Mouse (Mus musculus) liver, adult 2 months (tissue): ENCODE data around the gene Atxn7l3. TPM values are rescaled to one million over a fixed set of nuclear protein-coding genes. Genes with fewer than 3 reads are reported as not detected.

Source experiments
- DNase-seq: peaks from one replicate; pipeline ENCODE4 v3.0.0-alpha.2; 2011; ENCODE audit warnings: low read depth, low spot score; ENCODE audit errors: extremely low read depth
- H3K27ac ChIP-seq: fragments of 200-500 bp; replicated peaks from 2 replicates; pipeline ENCODE4 v1.5.1; 2012; ENCODE audit warnings: low read depth, mild to moderate bottlenecking, control low read depth, inconsistent platforms, low read length; ENCODE audit not compliant: insufficient read depth
- H3K27me3 ChIP-seq: fragments of 200-500 bp; 2 replicates; pipeline ENCODE4 v1.6.1; 2012; ENCODE audit warnings: mild to moderate bottlenecking, moderate library complexity, low read length, inconsistent platforms; ENCODE audit not compliant: control insufficient read depth, insufficient read depth
- H3K36me3 ChIP-seq: fragments of 200-500 bp; 2 replicates; pipeline ENCODE4 v1.6.1; 2012; ENCODE audit warnings: low read length, inconsistent platforms; ENCODE audit not compliant: control insufficient read depth, insufficient read depth
- H3K4me1 ChIP-seq: fragments of 200-500 bp; 2 replicates; pipeline ENCODE4 v1.6.1; 2011; ENCODE audit warnings: low read length; ENCODE audit not compliant: control insufficient read depth, insufficient read depth
- H3K4me3 ChIP-seq: fragments of 200-500 bp; 2 replicates; pipeline ENCODE4 v1.5.1; 2011; ENCODE audit warnings: low read depth, mild to moderate bottlenecking, control low read depth, low read length, moderate library complexity; ENCODE audit not compliant: insufficient read depth
- H3K79me2 ChIP-seq: fragments of 200-500 bp; 2 replicates; pipeline ENCODE4 v1.6.1; 2012; ENCODE audit warnings: inconsistent platforms, mild to moderate bottlenecking, low read length, moderate library complexity; ENCODE audit not compliant: control insufficient read depth, insufficient read depth
- H3K9ac ChIP-seq: fragments of 200-500 bp; 2 replicates; pipeline ENCODE4 v1.6.1; 2012; ENCODE audit warnings: low read depth, mild to moderate bottlenecking, control low read depth, inconsistent platforms, low read length
- CTCF ChIP-seq: fragments of 200-500 bp; IDR thresholded peaks from 2 replicates; pipeline ENCODE4 v1.5.1; 2011; ENCODE audit warnings: low read depth, low read length, control low read depth
- POLR2A ChIP-seq: fragments of 200-500 bp; IDR thresholded peaks from 2 replicates; pipeline ENCODE4 v1.6.1; 2011; ENCODE audit warnings: low read length, control low read depth; ENCODE audit not compliant: insufficient read depth; ENCODE audit errors: extremely low read depth
- WGBS: fragments of 180-500 bp; shearing (Covaris S2); methylation state at CpG from one replicate; pipeline ENCODE4 v1.1.7; 2018; 5-methylcytosine and 5-hydroxymethylcytosine counted together
- polyA plus RNA-seq: library from polyadenylated mRNA; depleted of rRNA; stranded (reverse); fragments of >200 nt; gene quantifications from 2 replicates; pipeline ENCODE4 v1.2.3, GENCODE M21; 2012
- total RNA-seq: library from RNA; depleted of rRNA; stranded (reverse); fragments of >200 nt; gene quantifications from 2 replicates; pipeline ENCODE4 v1.2.3, GENCODE M21; 2014

Gene Atxn7l3
- total and polyA plus RNA-seq, 2 experiments, result 7.1 to 20.6 TPM

DNA sequence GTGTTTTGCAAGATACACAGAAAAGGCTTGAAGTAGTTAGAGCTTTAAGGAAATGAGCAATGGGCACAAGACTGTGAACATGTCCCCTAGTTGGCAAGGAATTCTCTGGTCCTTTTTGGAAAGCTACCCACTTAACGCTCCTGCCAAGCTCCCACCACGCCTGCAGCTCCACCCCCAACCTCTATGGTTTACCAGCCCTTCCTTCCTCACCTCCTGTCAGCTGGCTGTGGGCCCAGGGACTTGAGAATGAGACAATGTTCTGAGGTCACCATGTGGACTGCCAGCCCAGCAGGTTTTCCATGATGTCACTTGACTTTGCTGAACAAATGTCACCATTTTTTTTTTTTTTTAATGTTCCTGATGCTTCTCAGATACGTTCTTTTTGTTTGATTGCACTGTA lies 42.1 kb upstream of the Atxn7l3 start:
- DNase-seq, result peak; percentile 53
- H3K79me2 ChIP-seq, result no peaks in the 10 kb centered on the region
- no peak overlapping the region for H3K27ac ChIP-seq
- TF ChIP-seq CTCF, result no peak
- no peak for TF ChIP-seq POLR2A
- H3K36me3 ChIP-seq, result no peaks in the 10 kb centered on the region
- no peaks in the 10 kb centered on the region for H3K27me3 ChIP-seq
- 36% methylated on average over 3 of the region's 3 CpGs for WGBS
- no peak overlapping the region for H3K9ac ChIP-seq
- no peak overlapping the region for H3K4me3 ChIP-seq
- H3K4me1 ChIP-seq, result no peaks in the 10 kb centered on the region

DNA sequence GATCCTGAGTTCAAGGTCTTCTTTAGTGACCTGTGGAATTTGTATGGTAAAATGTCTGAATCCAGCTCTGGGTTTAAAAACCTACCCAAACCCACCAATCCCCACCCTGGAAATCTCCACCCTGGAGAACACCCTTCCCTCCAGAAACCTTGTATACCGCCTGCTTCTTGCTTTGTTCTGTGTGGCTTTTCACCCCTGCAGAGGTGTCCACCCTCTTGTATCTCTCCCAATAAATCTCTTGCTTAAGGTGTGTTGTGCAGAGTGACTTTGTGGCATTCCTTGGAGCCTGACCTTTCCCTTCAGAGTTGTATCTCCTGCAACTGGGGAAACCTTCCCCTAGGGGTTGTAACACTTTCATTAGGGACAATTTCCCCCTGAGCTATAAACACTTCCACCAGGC lies 41.5 kb upstream of the Atxn7l3 start:
- TF ChIP-seq CTCF (no peak), POLR2A (no peak)
- H3K9ac ChIP-seq, result no peak overlapping the region
- no peaks in the 10 kb centered on the region for H3K79me2 ChIP-seq
- H3K27ac ChIP-seq, result no peak overlapping the region
- H3K4me3 ChIP-seq, result no peak overlapping the region
- no peaks in the 10 kb centered on the region for H3K27me3 ChIP-seq
- 100% methylated on average over 1 of the region's 1 CpGs for WGBS
- H3K4me1 ChIP-seq, result no peaks in the 10 kb centered on the region
- H3K36me3 ChIP-seq, result no peaks in the 10 kb centered on the region
- DNase-seq, result no peak

DNA sequence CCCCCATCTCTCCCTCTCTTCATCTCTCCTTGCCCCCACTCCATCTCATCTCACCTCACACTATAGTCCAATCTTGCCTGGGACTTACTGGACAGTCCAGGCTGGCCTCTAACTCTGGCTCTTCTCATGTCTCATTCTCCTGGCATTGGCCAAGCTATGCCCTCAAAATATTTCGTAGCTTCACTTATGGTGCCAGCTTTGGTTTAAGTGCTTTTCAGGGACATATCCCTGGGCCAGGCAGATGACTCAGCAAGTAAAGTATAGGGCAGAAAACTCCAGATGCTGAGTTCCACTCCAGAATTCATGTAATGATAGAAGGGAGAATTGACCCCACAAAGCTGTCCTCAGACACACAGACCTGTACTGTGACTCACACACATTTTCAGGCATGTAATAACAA lies 39.8 kb upstream of the Atxn7l3 start:
- TF ChIP-seq POLR2A (no peak), CTCF (no peak)
- WGBS, result 75% methylated on average over 1 of the region's 1 CpGs
- Histone ChIP-seq H3K4me1 (no peaks in the 10 kb centered on the region), H3K36me3 (no peaks in the 10 kb centered on the region), H3K27ac (no peak overlapping the region), H3K27me3 (no peaks in the 10 kb centered on the region), H3K9ac (no peak overlapping the region), H3K4me3 (no peak overlapping the region), H3K79me2 (no peaks in the 10 kb centered on the region)
- no peak for DNase-seq

DNA sequence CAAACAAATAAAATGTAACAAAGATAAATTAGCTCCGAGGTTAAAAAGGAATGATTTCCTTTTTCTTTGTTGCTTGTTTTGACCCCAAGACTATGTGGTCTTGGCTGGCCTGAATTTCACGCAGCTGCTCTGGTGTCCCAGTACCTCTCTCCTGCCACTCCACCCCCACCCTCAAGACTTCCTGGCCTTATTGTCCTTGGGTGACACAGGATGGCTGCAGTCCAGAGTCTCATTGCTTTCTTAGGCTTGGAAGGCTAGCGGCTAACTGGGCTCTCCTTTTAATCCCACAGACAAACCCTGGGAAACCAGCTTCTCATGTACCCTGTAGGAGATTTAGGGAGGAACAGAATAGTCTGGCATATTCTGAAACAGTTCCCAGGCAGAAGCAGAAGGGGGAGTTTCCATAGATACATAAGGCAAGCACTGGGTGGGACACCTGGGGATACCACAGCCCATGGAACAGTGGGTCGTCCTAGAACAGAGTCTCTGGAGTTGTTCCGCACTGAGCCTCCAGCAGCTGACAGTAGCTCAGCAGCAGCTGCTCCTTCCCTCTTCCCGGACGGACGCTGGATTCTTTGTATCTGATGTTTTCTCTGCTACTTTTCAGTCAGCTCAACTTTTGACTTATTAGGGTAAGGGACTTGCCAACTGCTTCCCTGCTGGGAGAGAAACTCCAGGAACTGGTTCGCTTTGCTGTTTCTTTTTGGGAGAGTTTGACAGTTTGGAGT lies 38.7 kb upstream of the Atxn7l3 start:
- 62% methylated on average over 9 of the region's 9 CpGs for WGBS
- H3K9ac ChIP-seq, result no peak overlapping the region

DNA sequence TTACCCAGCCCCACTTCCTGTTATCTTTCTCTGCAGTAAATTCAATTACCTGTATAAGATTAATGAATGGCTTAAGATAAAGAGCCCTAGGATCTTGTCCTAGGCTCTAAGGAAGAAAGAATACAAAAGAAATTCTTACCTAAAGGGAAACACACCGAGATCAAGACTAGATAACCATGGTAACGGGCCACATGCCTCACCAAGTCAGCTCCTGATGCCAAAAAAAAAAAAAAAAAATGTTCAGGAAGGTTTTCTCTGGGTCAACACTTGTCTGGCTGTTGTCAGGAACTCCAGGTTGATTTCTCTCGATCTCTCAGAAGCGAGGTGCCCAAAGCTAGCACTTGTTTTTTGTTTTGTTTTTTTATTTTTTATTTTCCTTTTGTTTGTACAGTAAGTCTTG lies 37.6 kb upstream of the Atxn7l3 start:
- no peaks in the 10 kb centered on the region for H3K27me3 ChIP-seq
- H3K79me2 ChIP-seq, result no peaks in the 10 kb centered on the region
- no peaks in the 10 kb centered on the region for H3K36me3 ChIP-seq
- no peaks in the 10 kb centered on the region for H3K4me1 ChIP-seq
- DNase-seq, result no peak
- 71% methylated on average over 4 of the region's 4 CpGs for WGBS
- H3K4me3 ChIP-seq, result no peak overlapping the region
- TF ChIP-seq CTCF, result no peak
- no peak for TF ChIP-seq POLR2A
- no peak overlapping the region for H3K27ac ChIP-seq
- no peak overlapping the region for H3K9ac ChIP-seq

More for the DNA sequence above, 38.7 kb upstream of the Atxn7l3 start:
- Histone ChIP-seq H3K79me2 (no peaks in the 10 kb centered on the region), H3K36me3 (no peaks in the 10 kb centered on the region), H3K4me3 (no peak overlapping the region), H3K27ac (no peak overlapping the region), H3K4me1 (no peaks in the 10 kb centered on the region), H3K27me3 (no peaks in the 10 kb centered on the region)
- no peak for TF ChIP-seq CTCF
- TF ChIP-seq POLR2A, result no peak
- DNase-seq, result no peak

DNA sequence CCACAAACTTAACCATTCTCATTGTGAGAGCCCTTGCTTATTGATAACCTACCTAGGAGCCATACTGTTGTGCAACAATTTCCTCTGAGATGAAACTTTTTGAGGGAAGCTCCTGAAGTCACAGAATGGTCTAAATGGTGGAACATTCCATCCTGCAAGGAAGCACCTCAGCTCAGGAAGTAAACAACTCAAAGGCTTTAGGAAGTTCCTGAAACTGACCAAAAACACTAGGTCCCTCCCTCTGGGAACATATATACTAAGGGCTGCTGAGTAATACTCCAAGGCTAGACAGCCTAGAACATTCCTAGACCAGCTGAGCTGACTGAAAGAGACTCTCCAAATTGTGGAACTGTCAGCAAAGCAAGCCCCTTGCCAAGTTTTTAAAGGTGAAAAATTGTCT lies 36.6 kb upstream of the Atxn7l3 start:
- TF ChIP-seq CTCF (no peak), POLR2A (no peak)
- H3K4me3 ChIP-seq, result no peak overlapping the region
- no peaks in the 10 kb centered on the region for H3K79me2 ChIP-seq

More for the DNA sequence above, 36.6 kb upstream of the Atxn7l3 start:
- no peak overlapping the region for H3K27ac ChIP-seq
- no peak overlapping the region for H3K9ac ChIP-seq
- DNase-seq, result no peak
- H3K27me3 ChIP-seq, result no peaks in the 10 kb centered on the region
- no peaks in the 10 kb centered on the region for H3K4me1 ChIP-seq
- no peaks in the 10 kb centered on the region for H3K36me3 ChIP-seq
